Mouse (Mus musculus): ENCODE measurements around the gene Tnni1. TPM values are rescaled to one million over a fixed set of nuclear protein-coding genes. Genes with fewer than 3 reads are reported as not detected.

Gene Tnni1
- 1.4 and 12.2 TPM in 2 replicates for polyA plus RNA-seq (2012; rRNA removed)

DNA sequence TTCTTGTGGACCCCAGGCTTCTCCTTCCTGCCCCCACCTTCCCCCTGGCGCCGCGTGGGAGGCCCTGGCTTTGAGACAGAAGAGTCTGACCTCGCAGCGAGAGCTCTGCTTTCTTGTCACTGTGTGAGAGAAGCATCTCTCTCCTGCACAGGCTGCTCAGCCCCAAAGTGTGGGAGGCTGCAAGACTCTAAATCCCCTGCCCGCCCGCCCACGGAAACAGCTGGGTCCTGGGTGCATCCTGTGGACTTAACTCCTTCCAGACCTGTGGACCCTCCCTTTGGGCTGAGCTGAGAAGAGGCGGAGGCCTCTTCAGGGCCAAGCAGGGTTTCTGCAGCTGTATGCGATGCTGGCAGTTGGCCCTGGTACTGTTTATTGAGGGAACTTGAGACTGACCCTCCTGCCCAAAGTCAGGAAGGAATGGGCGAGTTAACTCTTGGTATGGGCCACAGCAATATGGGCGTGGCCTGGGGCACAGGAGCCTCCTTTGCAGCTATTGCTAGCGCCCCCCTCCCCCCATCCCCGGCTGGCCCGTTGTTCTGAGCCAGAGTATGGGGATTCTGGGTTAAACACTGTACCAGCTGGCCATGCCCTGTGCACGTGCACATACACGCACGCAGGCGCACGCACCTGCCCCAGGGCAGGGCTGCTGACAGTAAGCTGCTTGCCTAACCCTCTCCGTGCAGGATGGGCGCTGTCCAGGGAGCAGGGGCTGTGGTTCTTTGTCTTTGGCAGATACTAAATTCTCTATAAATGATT lies at the start of gene Tnni1:
Gene Tnni1 (plus strand): TSS at position 655 of the 756 bp plus-strand sequence.

DNA sequence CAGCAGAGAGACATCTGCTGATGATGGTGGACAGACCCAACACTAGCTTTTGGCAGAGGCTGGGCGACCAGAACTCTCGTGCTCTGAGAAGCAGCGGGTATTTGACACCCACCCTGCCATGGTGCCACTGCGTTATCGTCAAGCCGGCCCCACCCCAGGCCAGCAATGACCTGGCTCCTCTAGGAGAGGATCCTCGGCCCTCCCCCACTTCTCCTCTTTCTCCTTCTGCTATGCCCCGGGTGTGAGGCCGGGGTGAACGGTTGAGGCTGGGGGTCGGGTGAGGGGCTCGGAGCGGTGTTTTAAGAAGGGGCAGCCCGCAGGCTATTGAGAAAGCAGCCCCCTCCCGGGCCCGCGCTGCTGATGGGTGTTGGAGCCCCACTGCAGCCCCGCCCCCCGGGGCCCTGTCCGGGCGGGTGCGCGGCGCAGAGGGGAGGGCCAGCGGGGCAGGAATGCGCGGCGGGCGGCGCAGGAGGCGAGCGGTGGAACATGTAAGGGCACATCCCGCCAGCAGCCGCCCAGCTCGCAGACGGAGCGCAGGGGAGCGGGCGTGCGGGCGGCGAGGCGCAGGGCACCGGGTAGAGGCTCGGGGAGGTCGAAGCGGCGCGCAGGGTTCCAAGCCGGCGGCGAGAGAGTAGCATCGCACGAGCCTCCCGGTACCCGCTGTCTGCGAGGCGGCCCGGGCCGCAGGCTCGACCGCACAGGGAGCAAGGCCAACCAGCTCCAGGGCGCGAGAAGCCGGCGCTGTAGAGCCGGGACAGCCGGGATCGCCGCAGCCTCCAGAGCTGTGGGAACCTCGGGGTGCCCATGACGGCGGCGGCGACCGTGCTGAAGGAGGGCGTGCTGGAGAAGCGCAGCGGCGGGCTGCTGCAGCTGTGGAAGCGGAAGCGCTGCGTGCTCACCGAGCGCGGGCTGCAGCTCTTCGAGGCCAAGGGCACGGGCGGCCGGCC lies 13.3 kb upstream of the Tnni1 start, which contains the start of gene Phlda3:
Gene Phlda3 (plus strand): TSS at position 475 of the 947 bp plus-strand sequence.

GRCm38 (mm10) chr1:135818481-135819086 lies 39.4 kb downstream of the Tnni1 start, which contains the start of gene Lad1:
TSS of gene Lad1 (plus strand) at chr1:135818598.

GRCm38 (mm10) chr1:135835716-135836483 lies 56.7 kb downstream of the Tnni1 start, which contains the start of gene Tnnt2:
TSS of gene Tnnt2 (plus strand) at chr1:135836354.

Other genes starting within 250 kb of the Tnni1 start
- gene Nav1, start 172.1 kb upstream of the Tnni1 start, polyA plus RNA-seq (2012; rRNA removed): 1.2 TPM in 2 replicates
- 34.8 and 38.3 TPM in 2 replicates for gene Csrp1, start 59.4 kb upstream of the Tnni1 start, polyA plus RNA-seq (2012; rRNA removed)
- gene Phlda3, start 13.3 kb upstream of the Tnni1 start, polyA plus RNA-seq (2012; rRNA removed): 2.6 and 3.0 TPM in 2 replicates
- gene Lad1, start 39.2 kb downstream of the Tnni1 start, polyA plus RNA-seq (2012; rRNA removed): 0.05 and 0.12 TPM in 2 replicates
- 0.48 and 6.8 TPM in 2 replicates for gene Tnnt2, start 56.9 kb downstream of the Tnni1 start, polyA plus RNA-seq (2012; rRNA removed)
- under 0.01 and 0.05 TPM in 2 replicates for gene Pkp1, start 139.8 kb downstream of the Tnni1 start, polyA plus RNA-seq (2012; rRNA removed)
- 0.01 TPM in 1 of 2 replicates, not detected in the other for gene Igfn1, start 226.9 kb downstream of the Tnni1 start, polyA plus RNA-seq (2012; rRNA removed)
- 37.6 and 44.2 TPM in 2 replicates for gene Tmem9, start 228.7 kb downstream of the Tnni1 start, polyA plus RNA-seq (2012; rRNA removed)

All from liver, embryonic 14 days (tissue).